Mouse (Mus musculus): ENCODE results near the gene Myh3. TPM values are rescaled to one million over a fixed set of nuclear protein-coding genes. Genes with fewer than 3 reads are reported as not detected.
"Not testable (repeated sequence)": the region's sequence is repeated elsewhere in the genome, so short reads cannot be mapped to it uniquely, and the experiment has no call there.

The Myh3 gene
- polyA plus RNA-seq, 1 experiment from 2014 or later, result 0.15 TPM

DNA sequence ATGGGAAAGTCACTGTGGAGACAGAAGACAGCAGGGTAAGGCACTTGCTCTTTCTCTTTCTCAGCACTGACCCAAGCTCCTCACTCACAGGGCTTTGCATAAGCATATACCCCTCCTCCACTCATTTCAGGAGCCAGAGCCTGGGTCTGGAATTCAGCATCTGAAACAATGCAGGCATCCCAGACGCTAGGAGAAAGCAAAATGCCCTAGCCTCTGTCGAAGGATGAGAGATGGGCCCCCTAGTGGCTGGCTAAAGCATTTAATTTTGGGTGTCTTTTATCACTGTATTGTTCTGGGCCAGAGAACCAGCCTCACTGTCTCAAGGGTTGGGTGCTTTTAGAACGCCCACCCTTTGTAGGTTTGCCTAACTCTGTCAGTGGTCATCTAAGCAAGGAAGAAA is 2.1 kb downstream of the Myh3 start:
- Histone ChIP-seq H3K9ac (no peak overlapping the region), H3K36me3 (replicated peaks) (no peaks in the 10 kb centered on the region), H3K4me1 (no peaks in the 10 kb centered on the region), H3K27ac (no peak overlapping the region), H3K4me3 (no peak overlapping the region), H3K9me3 (no peaks in the 10 kb centered on the region), H3K27me3 (replicated peaks) (peaks cover 12% of the 10 kb centered on the region), H3K4me2 (no peak overlapping the region)
- 5% methylated on average over 3 of the region's 3 CpGs for WGBS
- ATAC-seq (replicated peaks), result peak; percentile 69; the same call in 1 of the 2 replicates

DNA sequence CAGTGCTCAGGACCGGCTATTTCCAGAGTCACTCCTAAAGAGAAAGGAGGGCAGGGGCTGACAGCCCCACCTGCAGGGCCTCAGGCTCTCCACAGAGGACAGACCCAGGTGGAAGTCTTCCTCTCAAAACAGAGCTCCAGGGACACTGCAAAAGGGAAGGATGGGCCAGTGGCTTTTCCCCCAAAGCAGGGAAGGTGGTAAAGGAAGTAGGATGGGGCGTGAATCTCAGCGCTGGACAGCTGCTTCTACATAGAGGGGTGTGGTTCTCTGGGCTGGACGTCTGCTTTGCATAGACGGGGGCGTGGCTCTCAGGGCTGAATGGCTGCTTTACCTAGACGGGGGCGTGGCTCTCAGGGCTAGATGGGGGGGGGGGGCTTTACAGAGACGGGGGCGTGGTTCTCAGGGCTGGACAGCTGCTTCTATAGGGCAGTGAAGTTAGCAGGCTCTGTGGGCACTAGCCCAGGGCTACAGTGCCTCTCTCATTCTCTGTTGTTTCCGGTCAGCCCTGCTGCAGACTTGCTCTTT is 3.1 kb downstream of the Myh3 start:
- H3K4me3 ChIP-seq, result no peak overlapping the region
- no peak overlapping the region for H3K4me2 ChIP-seq
- H3K9me3 ChIP-seq, result no peaks in the 10 kb centered on the region
- no peak overlapping the region for H3K9ac ChIP-seq
- ATAC-seq (replicated peaks), result 0 out of 2 replicates have a peak, but pooled peaks have one; percentile 35
- 8% methylated on average over 8 of the region's 11 CpGs for WGBS
- no peaks in the 10 kb centered on the region for H3K36me3 ChIP-seq (replicated peaks)
- no peaks in the 10 kb centered on the region for H3K4me1 ChIP-seq
- H3K27ac ChIP-seq, result no peak overlapping the region
- H3K27me3 ChIP-seq (replicated peaks), result peaks cover 12% of the 10 kb centered on the region

DNA sequence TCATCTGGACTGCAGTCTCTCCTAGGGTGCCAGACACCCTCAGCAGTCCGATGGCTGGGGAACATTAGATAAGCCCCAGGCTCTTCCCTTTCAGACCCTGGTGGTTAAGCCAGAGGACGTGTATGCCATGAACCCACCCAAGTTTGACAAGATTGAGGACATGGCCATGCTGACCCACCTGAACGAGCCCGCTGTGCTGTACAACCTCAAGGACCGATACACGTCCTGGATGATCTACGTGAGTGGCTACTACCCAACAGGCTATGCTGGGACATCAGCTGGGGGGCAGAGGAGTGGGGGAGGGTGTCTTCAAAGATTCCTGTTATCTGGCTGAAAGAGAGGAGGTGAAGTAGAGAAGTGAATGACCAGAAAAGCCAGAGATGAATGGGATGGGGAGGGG is 4.1 kb downstream of the Myh3 start:
- no peaks in the 10 kb centered on the region for H3K4me1 ChIP-seq
- no peak overlapping the region for H3K27ac ChIP-seq
- no peak overlapping the region for H3K9ac ChIP-seq
- WGBS, result 88% methylated on average over 7 of the region's 7 CpGs
- ATAC-seq (replicated peaks), result no peak
- no peak overlapping the region for H3K4me2 ChIP-seq
- peaks cover 12% of the 10 kb centered on the region for H3K27me3 ChIP-seq (replicated peaks)
- no peak overlapping the region for H3K4me3 ChIP-seq
- H3K9me3 ChIP-seq, result no peaks in the 10 kb centered on the region
- no peaks in the 10 kb centered on the region for H3K36me3 ChIP-seq (replicated peaks)

DNA sequence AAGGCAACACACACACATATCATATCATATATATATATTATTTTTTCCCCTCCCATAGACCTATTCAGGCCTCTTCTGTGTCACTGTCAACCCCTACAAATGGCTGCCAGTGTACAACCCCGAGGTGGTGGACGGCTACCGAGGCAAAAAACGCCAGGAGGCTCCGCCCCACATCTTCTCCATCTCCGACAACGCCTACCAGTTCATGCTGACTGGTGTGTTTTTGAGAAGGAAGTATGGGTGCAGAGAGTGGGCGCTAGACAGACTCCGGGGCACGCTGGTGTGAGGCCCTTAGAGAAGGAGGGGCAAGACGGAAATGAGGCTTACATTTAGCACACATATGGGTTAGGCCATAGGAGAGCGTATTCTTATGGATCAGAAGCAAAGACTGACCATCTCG is 4.7 kb downstream of the Myh3 start:
- no peaks in the 10 kb centered on the region for H3K36me3 ChIP-seq (replicated peaks)
- H3K27ac ChIP-seq, result no peak overlapping the region
- H3K9ac ChIP-seq, result no peak overlapping the region
- no peak overlapping the region for H3K4me3 ChIP-seq
- no peak overlapping the region for H3K4me2 ChIP-seq
- ATAC-seq (replicated peaks), result no peak
- WGBS, result 89% methylated on average over 13 of the region's 13 CpGs
- no peaks in the 10 kb centered on the region for H3K9me3 ChIP-seq
- no peaks in the 10 kb centered on the region for H3K4me1 ChIP-seq
- H3K27me3 ChIP-seq (replicated peaks), result peaks cover 12% of the 10 kb centered on the region

DNA sequence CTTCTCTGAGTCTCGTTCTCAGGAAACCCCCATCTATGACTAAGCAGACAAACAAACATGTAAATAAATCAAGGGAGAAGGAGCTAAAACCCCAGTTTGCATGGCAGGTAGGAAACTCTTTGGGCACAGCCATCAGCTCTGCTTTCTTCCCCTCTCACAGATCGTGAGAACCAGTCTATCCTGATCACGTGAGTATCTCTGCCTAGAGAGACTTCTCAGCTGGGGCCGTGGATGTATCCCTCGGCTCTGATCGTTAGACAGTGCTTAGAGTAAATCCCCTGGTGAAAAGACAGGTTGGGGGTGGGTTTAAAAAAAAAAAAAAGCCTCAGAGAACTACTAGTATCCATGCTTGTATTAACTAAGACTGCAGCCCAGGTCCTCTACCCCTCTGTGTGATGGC is 5.1 kb downstream of the Myh3 start:
- H3K4me1 ChIP-seq, result no peaks in the 10 kb centered on the region

DNA sequence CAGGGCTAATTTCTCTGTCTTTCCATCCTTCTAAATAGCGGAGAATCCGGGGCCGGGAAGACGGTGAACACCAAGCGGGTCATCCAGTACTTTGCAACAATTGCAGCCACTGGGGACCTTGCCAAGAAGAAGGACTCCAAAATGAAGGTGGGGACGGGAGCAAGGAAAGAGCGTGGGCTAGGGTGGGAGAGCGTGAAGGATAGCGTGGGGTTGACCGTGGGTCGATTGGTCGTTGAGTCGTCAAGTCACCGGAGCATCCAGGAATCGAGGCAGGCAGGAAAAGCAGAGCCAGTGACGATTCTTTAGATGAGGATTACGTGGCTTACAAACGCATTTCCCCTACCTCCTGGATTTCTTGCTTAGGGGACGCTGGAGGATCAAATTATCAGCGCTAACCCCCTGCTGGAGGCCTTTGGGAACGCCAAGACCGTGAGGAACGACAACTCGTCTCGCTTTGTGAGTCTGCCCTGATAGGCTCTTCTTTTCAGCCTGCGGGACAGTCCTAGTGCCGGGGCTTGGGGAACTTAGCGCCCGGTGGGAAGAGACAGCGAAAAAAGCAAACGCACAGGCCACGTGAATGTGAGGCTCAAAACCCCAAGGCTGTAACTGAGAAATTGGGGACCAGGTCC is 5.7 kb downstream of the Myh3 start:
- no peak overlapping the region for H3K27ac ChIP-seq
- H3K4me2 ChIP-seq, result no peak overlapping the region
- H3K9ac ChIP-seq, result no peak overlapping the region
- 42% methylated on average over 32 of the region's 32 CpGs for WGBS
- H3K4me3 ChIP-seq, result no peak overlapping the region
- H3K36me3 ChIP-seq (replicated peaks), result no peaks in the 10 kb centered on the region
- ATAC-seq (replicated peaks), result no peak
- H3K27me3 ChIP-seq (replicated peaks), result peaks cover 12% of the 10 kb centered on the region
- no peaks in the 10 kb centered on the region for H3K4me1 ChIP-seq
- no peaks in the 10 kb centered on the region for H3K9me3 ChIP-seq

More for the DNA sequence above, 5.1 kb downstream of the Myh3 start:
- Histone ChIP-seq H3K9ac (no peak overlapping the region), H3K27me3 (replicated peaks) (peaks cover 12% of the 10 kb centered on the region), H3K36me3 (replicated peaks) (no peaks in the 10 kb centered on the region), H3K9me3 (no peaks in the 10 kb centered on the region), H3K4me2 (no peak overlapping the region), H3K4me3 (no peak overlapping the region), H3K27ac (no peak overlapping the region)
- WGBS, result 60% methylated on average over 6 of the region's 6 CpGs
- no peak for ATAC-seq (replicated peaks)

DNA sequence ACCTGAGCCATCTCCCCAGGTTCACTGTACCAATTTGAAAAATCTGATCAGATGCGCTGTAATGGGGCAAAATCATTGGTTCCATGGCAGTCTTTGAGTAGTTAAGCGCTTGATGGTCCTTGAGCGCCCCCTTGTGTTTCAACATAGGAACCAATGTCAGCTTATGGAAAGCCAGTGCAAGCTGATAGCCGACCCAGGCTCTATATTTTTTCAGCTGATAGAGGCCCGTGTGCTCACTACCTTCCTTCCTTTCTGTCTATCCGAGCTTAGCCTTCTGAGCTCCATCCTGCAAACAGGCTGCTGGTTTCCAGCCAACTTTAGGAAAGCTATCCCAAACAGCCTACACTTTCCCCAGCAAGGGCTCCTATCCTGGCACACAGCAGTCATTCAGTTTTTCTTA is 7.4 kb downstream of the Myh3 start:
- no peaks in the 10 kb centered on the region for H3K9me3 ChIP-seq
- no peak overlapping the region for H3K9ac ChIP-seq
- no peaks in the 10 kb centered on the region for H3K4me1 ChIP-seq
- H3K36me3 ChIP-seq (replicated peaks), result no peaks in the 10 kb centered on the region
- H3K27me3 ChIP-seq (replicated peaks), result peaks cover 12% of the 10 kb centered on the region
- no peak overlapping the region for H3K4me3 ChIP-seq
- H3K4me2 ChIP-seq, result no peak overlapping the region
- 3% methylated on average over 6 of the region's 6 CpGs for WGBS
- no peak overlapping the region for H3K27ac ChIP-seq
- ATAC-seq (replicated peaks), result no peak; the same call in 1 of the 2 replicates

DNA sequence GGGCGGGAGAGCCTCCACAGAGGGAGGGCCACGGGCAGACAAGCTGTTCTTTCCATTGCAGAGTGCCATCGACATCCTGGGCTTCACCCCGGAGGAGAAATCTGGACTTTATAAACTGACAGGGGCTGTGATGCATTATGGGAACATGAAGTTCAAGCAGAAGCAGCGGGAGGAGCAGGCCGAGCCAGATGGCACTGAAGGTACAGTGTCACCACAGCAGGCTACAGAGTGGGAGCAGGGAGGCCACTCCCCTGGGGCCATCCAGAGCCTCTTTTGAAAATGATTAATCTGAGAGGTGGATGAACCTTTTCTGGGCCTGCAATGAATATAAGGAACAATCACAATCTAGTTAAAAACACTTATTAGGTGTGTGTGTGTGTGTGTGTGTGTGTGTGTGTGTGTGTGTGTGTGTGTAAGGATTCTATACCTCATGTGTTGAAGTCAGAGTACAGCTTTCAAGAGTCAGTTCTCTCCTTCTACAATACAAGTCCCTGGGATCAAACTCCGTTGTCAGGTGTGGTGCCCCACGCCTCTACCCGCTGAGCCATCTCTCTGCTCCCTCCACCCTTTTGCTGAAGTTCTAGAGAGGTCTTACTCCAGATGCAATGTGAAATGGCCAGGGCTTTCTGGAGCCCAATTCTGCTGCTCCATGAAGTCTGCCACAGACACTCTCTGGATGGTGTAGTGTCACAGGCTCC is 8.5 kb downstream of the Myh3 start:
- no peak overlapping the region for H3K4me3 ChIP-seq
- no peaks in the 10 kb centered on the region for H3K4me1 ChIP-seq
- H3K27me3 ChIP-seq (replicated peaks), result peaks cover 12% of the 10 kb centered on the region
- no peaks in the 10 kb centered on the region for H3K36me3 ChIP-seq (replicated peaks)
- H3K9me3 ChIP-seq, result no peaks in the 10 kb centered on the region
- 62% methylated on average over 9 of the region's 9 CpGs for WGBS
- H3K4me2 ChIP-seq, result no peak overlapping the region
- H3K27ac ChIP-seq, result no peak overlapping the region
- ATAC-seq (replicated peaks), result no peak
- H3K9ac ChIP-seq, result no peak overlapping the region

DNA sequence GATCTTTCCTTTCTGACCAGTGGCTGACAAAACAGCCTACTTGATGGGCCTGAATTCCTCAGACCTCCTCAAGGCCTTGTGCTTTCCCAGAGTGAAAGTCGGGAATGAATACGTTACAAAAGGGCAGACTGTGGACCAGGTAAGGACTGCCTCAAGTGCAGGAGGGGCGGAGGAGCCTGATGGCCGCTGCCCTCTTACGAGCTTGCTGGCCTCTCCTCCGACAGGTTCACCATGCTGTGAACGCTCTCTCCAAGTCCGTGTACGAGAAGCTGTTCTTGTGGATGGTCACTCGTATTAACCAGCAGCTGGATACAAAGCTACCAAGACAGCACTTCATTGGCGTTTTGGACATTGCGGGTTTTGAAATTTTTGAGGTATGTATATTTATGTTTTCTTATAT is 9.1 kb downstream of the Myh3 start:
- Histone ChIP-seq H3K4me2 (no peak overlapping the region), H3K9me3 (no peaks in the 10 kb centered on the region), H3K4me1 (no peaks in the 10 kb centered on the region), H3K27me3 (replicated peaks) (peaks cover 12% of the 10 kb centered on the region), H3K9ac (no peak overlapping the region), H3K36me3 (replicated peaks) (no peaks in the 10 kb centered on the region), H3K4me3 (no peak overlapping the region), H3K27ac (no peak overlapping the region)
- WGBS, result 87% methylated on average over 12 of the region's 12 CpGs
- no peak for ATAC-seq (replicated peaks)

DNA sequence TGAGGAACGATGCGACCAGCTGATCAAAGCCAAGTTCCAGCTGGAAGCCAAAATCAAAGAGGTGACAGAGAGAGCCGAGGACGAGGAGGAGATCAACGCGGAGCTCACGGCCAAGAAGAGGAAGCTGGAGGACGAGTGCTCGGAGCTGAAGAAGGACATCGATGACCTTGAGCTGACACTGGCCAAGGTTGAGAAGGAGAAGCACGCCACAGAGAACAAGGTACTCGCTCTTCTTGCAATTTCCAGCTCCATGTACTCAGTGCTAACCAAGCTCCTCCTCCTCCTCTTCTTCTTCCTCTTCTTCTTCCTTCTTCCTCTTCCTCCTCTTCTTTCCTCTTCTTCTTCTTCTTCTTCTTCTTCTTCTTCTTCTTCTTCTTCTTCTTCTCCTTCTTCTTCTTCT is 14.3 kb downstream of the Myh3 start:
- ATAC-seq (replicated peaks); H3K9me3 ChIP-seq; H3K4me1 ChIP-seq; H3K4me3 ChIP-seq; H3K27ac ChIP-seq; H3K27me3 ChIP-seq (replicated peaks); H3K9ac ChIP-seq; H3K36me3 ChIP-seq (replicated peaks); H3K4me2 ChIP-seq: not testable (repeated sequence)
- 94% methylated on average over 12 of the region's 12 CpGs for WGBS

DNA sequence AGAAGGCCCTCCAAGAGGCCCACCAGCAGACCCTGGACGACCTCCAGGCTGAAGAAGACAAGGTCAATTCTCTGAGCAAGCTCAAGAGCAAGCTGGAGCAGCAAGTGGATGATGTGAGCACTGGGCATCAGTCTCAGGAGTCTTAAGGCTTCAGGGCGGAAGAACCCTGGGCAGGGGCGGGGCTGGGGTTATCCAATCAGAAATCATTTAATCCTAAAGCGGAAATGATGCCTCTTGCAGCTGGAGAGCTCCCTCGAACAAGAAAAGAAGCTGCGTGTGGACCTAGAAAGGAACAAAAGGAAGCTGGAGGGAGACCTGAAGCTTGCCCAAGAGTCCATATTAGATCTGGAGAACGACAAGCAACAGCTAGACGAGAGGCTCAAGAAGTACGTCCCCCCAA is 15.1 kb downstream of the Myh3 start:
- 82% methylated on average over 9 of the region's 9 CpGs for WGBS
- H3K4me3 ChIP-seq, result no peak overlapping the region
- H3K36me3 ChIP-seq (replicated peaks), result no peaks in the 10 kb centered on the region
- H3K27ac ChIP-seq, result no peak overlapping the region
- H3K4me1 ChIP-seq, result no peaks in the 10 kb centered on the region
- no peak overlapping the region for H3K4me2 ChIP-seq
- ATAC-seq (replicated peaks), result no peak
- H3K27me3 ChIP-seq (replicated peaks), result no peaks in the 10 kb centered on the region
- H3K9me3 ChIP-seq, result no peaks in the 10 kb centered on the region
- H3K9ac ChIP-seq, result no peak overlapping the region

DNA sequence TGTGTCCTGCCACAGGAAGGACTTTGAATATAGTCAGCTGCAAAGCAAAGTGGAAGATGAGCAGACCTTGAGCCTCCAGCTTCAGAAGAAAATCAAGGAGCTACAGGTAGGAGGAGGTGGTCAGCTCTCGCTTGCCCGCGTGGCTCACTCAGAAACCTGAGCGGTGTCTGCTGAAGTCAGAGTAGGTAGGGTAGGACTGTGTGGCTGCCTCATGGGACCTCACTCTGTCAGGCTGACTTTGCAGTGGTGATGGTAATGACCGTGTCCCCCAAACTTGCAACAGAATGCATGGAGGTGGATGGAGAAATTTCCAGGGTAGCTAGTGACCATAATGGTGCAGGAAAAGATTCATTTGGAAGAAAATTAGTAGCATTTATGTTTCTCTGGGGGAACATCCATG is 15.6 kb downstream of the Myh3 start:
- ATAC-seq (replicated peaks), result no peak
- H3K4me1 ChIP-seq, result no peaks in the 10 kb centered on the region
- 97% methylated on average over 5 of the region's 5 CpGs for WGBS

DNA sequence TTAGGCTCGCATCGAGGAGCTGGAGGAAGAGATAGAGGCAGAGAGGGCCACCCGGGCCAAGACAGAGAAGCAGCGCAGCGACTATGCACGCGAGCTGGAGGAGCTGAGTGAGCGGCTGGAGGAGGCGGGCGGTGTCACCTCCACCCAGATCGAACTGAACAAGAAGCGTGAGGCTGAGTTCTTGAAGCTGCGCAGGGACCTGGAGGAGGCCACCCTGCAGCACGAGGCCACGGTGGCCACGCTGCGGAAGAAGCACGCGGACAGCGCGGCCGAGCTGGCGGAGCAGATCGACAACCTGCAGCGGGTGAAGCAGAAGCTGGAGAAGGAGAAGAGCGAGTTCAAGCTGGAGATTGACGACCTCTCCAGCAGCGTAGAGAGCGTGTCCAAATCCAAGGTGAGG is 16.4 kb downstream of the Myh3 start:
- no peak overlapping the region for H3K27ac ChIP-seq
- H3K27me3 ChIP-seq (replicated peaks), result no peaks in the 10 kb centered on the region
- no peaks in the 10 kb centered on the region for H3K4me1 ChIP-seq
- WGBS, result 81% methylated on average over 29 of the region's 29 CpGs
- H3K4me3 ChIP-seq, result no peak overlapping the region
- no peaks in the 10 kb centered on the region for H3K36me3 ChIP-seq (replicated peaks)
- H3K9ac ChIP-seq, result no peak overlapping the region
- no peak overlapping the region for H3K4me2 ChIP-seq
- no peaks in the 10 kb centered on the region for H3K9me3 ChIP-seq
- ATAC-seq (replicated peaks), result no peak

More for the DNA sequence above, 15.6 kb downstream of the Myh3 start:
- H3K4me2 ChIP-seq, result no peak overlapping the region
- H3K27ac ChIP-seq, result no peak overlapping the region
- no peaks in the 10 kb centered on the region for H3K9me3 ChIP-seq
- no peaks in the 10 kb centered on the region for H3K27me3 ChIP-seq (replicated peaks)
- H3K4me3 ChIP-seq, result no peak overlapping the region
- H3K9ac ChIP-seq, result no peak overlapping the region
- no peaks in the 10 kb centered on the region for H3K36me3 ChIP-seq (replicated peaks)

All from midbrain, embryonic 15.5 days (tissue).